Mouse (Mus musculus) embryo, embryonic 11 days (tissue): Measurements from ENCODE around the gene Cdc123.
A peak's percentile ranks its signal among the peaks of the same experiment; 100 is the strongest.

Experiments
- DNase-seq: peaks from one replicate; pipeline ENCODE4 v3.0.0-alpha.2; 2015

Gene Cdc123

GRCm38 (mm10) chr2:5844873-5845631, at the start of gene Cdc123, which contains the start of gene Nudt5:
Gene Cdc123 (minus strand): TSS chr2:5845164.
Gene Nudt5 (plus strand): TSS chr2:5845019.
- DNase-seq = peak; percentile 96

- DNase-seq = peak; percentile 22
Observed at GRCm38 (mm10) chr2:5894296-5894695, 49.3 kb upstream of the Cdc123 start.

GRCm38 (mm10) chr2:5889412-5889811, 44.4 kb upstream of the Cdc123 start:
- DNase-seq = no peak

GRCm38 (mm10) chr2:5888865-5889264, 43.9 kb upstream of the Cdc123 start:
- no peak for DNase-seq

- DNase-seq = no peak
Observed at GRCm38 (mm10) chr2:5877446-5877845, 32.5 kb upstream of the Cdc123 start.

- DNase-seq = no peak
Observed at GRCm38 (mm10) chr2:5869746-5870145, 24.8 kb upstream of the Cdc123 start.

- no peak for DNase-seq
Observed at GRCm38 (mm10) chr2:5867681-5868080, 22.7 kb upstream of the Cdc123 start.

GRCm38 (mm10) chr2:5862834-5863233, 17.9 kb upstream of the Cdc123 start, which contains the start of gene Gm13199:
Gene Gm13199 (minus strand): TSS chr2:5862934.
- no peak for DNase-seq

- DNase-seq = no peak
Observed at GRCm38 (mm10) chr2:5851866-5852265, 6.9 kb upstream of the Cdc123 start.

GRCm38 (mm10) chr2:5851116-5851515, 6.2 kb upstream of the Cdc123 start:
- DNase-seq = no peak

GRCm38 (mm10) chr2:5845826-5846225, 862 bp upstream of the Cdc123 start:
- DNase-seq = no peak

GRCm38 (mm10) chr2:5844181-5844872, 637 bp downstream of the Cdc123 start:
- DNase-seq = no peak

GRCm38 (mm10) chr2:5840815-5841214, 4.1 kb downstream of the Cdc123 start:
- DNase-seq = no peak

- no peak for DNase-seq
Observed at GRCm38 (mm10) chr2:5825265-5825913, 19.6 kb downstream of the Cdc123 start.

GRCm38 (mm10) chr2:5824685-5825084, 20.3 kb downstream of the Cdc123 start:
- DNase-seq = no peak

GRCm38 (mm10) chr2:5824213-5824612, 20.8 kb downstream of the Cdc123 start:
- peak; percentile 38 for DNase-seq

- DNase-seq = no peak
Observed at GRCm38 (mm10) chr2:5822449-5822848, 22.5 kb downstream of the Cdc123 start.

- no peak for DNase-seq
Observed at GRCm38 (mm10) chr2:5821264-5821663, 23.7 kb downstream of the Cdc123 start.

GRCm38 (mm10) chr2:5811235-5811782, 33.7 kb downstream of the Cdc123 start:
- DNase-seq = no peak

- DNase-seq = no peak
Observed at GRCm38 (mm10) chr2:5810036-5810718, 34.8 kb downstream of the Cdc123 start.

GRCm38 (mm10) chr2:5806201-5806600, 38.8 kb downstream of the Cdc123 start:
- DNase-seq = peak; percentile 41

- no peak for DNase-seq
Observed at GRCm38 (mm10) chr2:5805228-5805627, 39.7 kb downstream of the Cdc123 start.
